7 mouse cellular contexts compared by ENCODE assay signal in genomic region chr4:134543261-134543660, GRCm38 (mm10). TPM values are rescaled to one million over a fixed set of nuclear protein-coding genes. Genes with fewer than 3 reads are reported as not detected.
DNase-seq lines count a peak whose midpoint lies in the region; ATAC-seq and TF ChIP-seq lines count a peak whose summit lies in the region.

No protein-coding gene starts in this region.

- 4% methylated on average over 5 of the region's 5 CpGs for WGBS in intestine, postnatal 0 days
- 11% methylated on average over 5 of the region's 5 CpGs for WGBS in midbrain, embryonic 13.5 days

- TF ChIP-seq CTCF in intestine, postnatal 0 days (IDR thresholded peaks at IDR 0.05; ENCODE audit: low read depth), result peak; percentile 99

- H3K4me1 ChIP-seq in intestine, postnatal 0 days (replicated peaks; ENCODE audit: control insufficient read depth, insufficient read depth, low read length), result no peaks in the 10 kb centered on the region
- H3K4me1 ChIP-seq in midbrain, embryonic 13.5 days (replicated peaks), result peaks cover 16% of the 10 kb centered on the region

- H3K36me3 ChIP-seq in intestine, postnatal 0 days (ENCODE audit: control insufficient read depth, insufficient read depth), result peaks cover 26% of the 10 kb centered on the region
- peaks cover 87% of the 10 kb centered on the region for H3K36me3 ChIP-seq in midbrain, embryonic 13.5 days

- H3K4me2 ChIP-seq in intestine, postnatal 0 days (replicated peaks; ENCODE audit: low read depth), result no peak overlapping the region
- H3K4me2 ChIP-seq in midbrain, embryonic 13.5 days (replicated peaks), result no peak overlapping the region

- intact Hi-C loops in left cerebral cortex, postnatal 4 days (cut with DNase I), result no loop called here

- ATAC-seq in intestine, postnatal 0 days, result peak; percentile 58
- ATAC-seq in midbrain, embryonic 13.5 days, result peak; percentile 78

- no peak overlapping the region for H3K9ac ChIP-seq in intestine, postnatal 0 days (ENCODE audit: low read depth, low read length)
- no peak overlapping the region for H3K9ac ChIP-seq in midbrain, embryonic 13.5 days (replicated peaks)

- H3K27me3 ChIP-seq in intestine, postnatal 0 days (replicated peaks; ENCODE audit: control insufficient read depth, insufficient read depth, low read length), result no peaks in the 10 kb centered on the region
- no peaks in the 10 kb centered on the region for H3K27me3 ChIP-seq in midbrain, embryonic 13.5 days

- no peak overlapping the region for H3K4me3 ChIP-seq in intestine, postnatal 0 days (ENCODE audit: low read depth, low read length)
- H3K4me3 ChIP-seq in midbrain, embryonic 13.5 days (replicated peaks), result no peak overlapping the region

- no peaks in the 10 kb centered on the region for H3K9me3 ChIP-seq in intestine, postnatal 0 days (ENCODE audit: control insufficient read depth)
- no peaks in the 10 kb centered on the region for H3K9me3 ChIP-seq in midbrain, embryonic 13.5 days

- DNase-seq in adrenal gland, adult 8-10 months, result peak; percentile 83
- DNase-seq in embryo, embryonic 9.5 days (ENCODE audit: extremely low spot score), result peak; percentile 92
- peak; percentile 13 for DNase-seq in gonadal fat pad, adult 2 months (ENCODE audit: low read depth)
- peak; percentile 93 for DNase-seq in left cerebral cortex, postnatal 4 days
- DNase-seq in spleen, adult 12 weeks (ENCODE audit: low spot score), result peak; percentile 81

- H3K27ac ChIP-seq in intestine, postnatal 0 days (ENCODE audit: low read depth, low read length), result no peak overlapping the region
- no peak overlapping the region for H3K27ac ChIP-seq in midbrain, embryonic 13.5 days

RNA-seq across cellular contexts. Expression of gene Mtfr1l, which starts 8.1 kb away (rescaled TPM):
- total RNA-seq in adrenal gland, adult 8-10 months (2022), result 100 to 1,000 TPM; 125 to 174 (median 152) TPM
- 113 and 153 TPM in 2 replicates for polyA plus RNA-seq in gonadal fat pad, adult 2 months (2012; rRNA removed)
- 84.5 and 88.1 TPM in 2 replicates for polyA plus RNA-seq in intestine, postnatal 0 days (2015; fragmentation: Nextera tagmentation; extraction: Ambion mirVana)
- 100 to 1,000 TPM in 1 of 2 experiments, 10 to 100 TPM in 1; 99.4 to 102 TPM for total RNA-seq in left cerebral cortex, postnatal 4 days (2021)
- polyA plus RNA-seq in midbrain, embryonic 13.5 days (2015; fragmentation: Nextera tagmentation; extraction: Ambion mirVana), result 149 and 155 TPM in 2 replicates

RNA-seq across cellular contexts. Expression of gene Selenon, which starts 8.7 kb away (rescaled TPM):
- 10 to 100 TPM; 28.9 to 58.1 (median 44.4) TPM for total RNA-seq in adrenal gland, adult 8-10 months (2022)
- polyA plus RNA-seq in gonadal fat pad, adult 2 months (2012; rRNA removed), result 20.1 and 22.9 TPM in 2 replicates
- 5.7 and 6.8 TPM in 2 replicates for polyA plus RNA-seq in intestine, postnatal 0 days (2015; fragmentation: Nextera tagmentation; extraction: Ambion mirVana)
- 10 to 100 TPM; 30.2 to 30.4 TPM for total RNA-seq in left cerebral cortex, postnatal 4 days (2021)
- 11.1 and 11.5 TPM in 2 replicates for polyA plus RNA-seq in midbrain, embryonic 13.5 days (2015; fragmentation: Nextera tagmentation; extraction: Ambion mirVana)

RNA-seq across cellular contexts. Expression of gene Aunip, which starts 32.5 kb away (rescaled TPM):
- 1 to 10 TPM in 3 of 4 experiments, under 1 TPM in 1; 0.66 to 2.4 (median 2.2) TPM for total RNA-seq in adrenal gland, adult 8-10 months (2022)
- polyA plus RNA-seq in gonadal fat pad, adult 2 months (2012; rRNA removed), result 0.19 and 0.35 TPM in 2 replicates
- 3.8 TPM in 2 replicates for polyA plus RNA-seq in intestine, postnatal 0 days (2015; fragmentation: Nextera tagmentation; extraction: Ambion mirVana)
- 1 to 10 TPM; 1.4 to 1.8 TPM for total RNA-seq in left cerebral cortex, postnatal 4 days (2021)
- 3.9 and 4.4 TPM in 2 replicates for polyA plus RNA-seq in midbrain, embryonic 13.5 days (2015; fragmentation: Nextera tagmentation; extraction: Ambion mirVana)

RNA-seq across cellular contexts. Expression of gene Paqr7, which starts 46.8 kb away (rescaled TPM):
- total RNA-seq in adrenal gland, adult 8-10 months (2022), result 10 to 100 TPM; 54.1 to 81.1 (median 71.3) TPM
- 37.7 and 48.2 TPM in 2 replicates for polyA plus RNA-seq in gonadal fat pad, adult 2 months (2012; rRNA removed)
- polyA plus RNA-seq in intestine, postnatal 0 days (2015; fragmentation: Nextera tagmentation; extraction: Ambion mirVana), result 62.6 and 70.3 TPM in 2 replicates
- 10 to 100 TPM; 30.7 to 31.7 TPM for total RNA-seq in left cerebral cortex, postnatal 4 days (2021)
- 10.8 and 12.8 TPM in 2 replicates for polyA plus RNA-seq in midbrain, embryonic 13.5 days (2015; fragmentation: Nextera tagmentation; extraction: Ambion mirVana)

Comparison
In these comparisons a context has a peak if more than half of its experiments do, and no peak if none do; other contexts are left out.
1. DNase-seq: peak in every context shown above with its lines; median percentile 93 in left cerebral cortex, postnatal 4 days; 92 in embryo, embryonic 9.5 days; 83 in adrenal gland, adult 8-10 months; 81 in spleen, adult 12 weeks; 13 in gonadal fat pad, adult 2 months.